Mouse (Mus musculus) spleen, adult 2 months (tissue): ENCODE results near the gene Slc37a4.
A peak's percentile ranks its signal among the peaks of the same experiment; 100 is the strongest.

Experiments used
- CTCF ChIP-seq: fragments of 200-500 bp; IDR thresholded peaks from 2 replicates; pipeline ENCODE4 v1.5.1; 2011; ENCODE audit warnings: mild to moderate bottlenecking, inconsistent platforms; ENCODE audit not compliant: insufficient read depth, insufficient read length, insufficient replicate concordance; ENCODE audit errors: extremely low read depth
- POLR2A ChIP-seq: fragments of 200-500 bp; IDR thresholded peaks from 2 replicates; pipeline ENCODE4 v1.6.1; 2011; ENCODE audit warnings: low read depth, low read length, inconsistent platforms

GRCm38 (mm10) chr9:44364480-44364879, 32.2 kb upstream of the Slc37a4 start:
- TF ChIP-seq CTCF: peak; percentile 8; the same call in 1 of the 2 replicates
- TF ChIP-seq POLR2A: no peak
